Mouse (Mus musculus): Measurements from ENCODE around the gene Ankrd54.

GRCm38 (mm10) chr15:79005581-79005980, 57.1 kb downstream of the Ankrd54 start:
- no peak for TF ChIP-seq CTCF (IDR thresholded peaks at IDR 0.05; ENCODE audit: extremely low read depth, insufficient read length, insufficient replicate concordance, low read depth, low read length)
- no peak for TF ChIP-seq POLR2A (IDR thresholded peaks at IDR 0.05; ENCODE audit: low read depth, low read length)
